Mouse (Mus musculus) heart, embryonic 16.5 days (tissue): ENCODE data around the gene Tmc3. TPM values are rescaled to one million over a fixed set of nuclear protein-coding genes. Genes with fewer than 3 reads are reported as not detected.

ENCODE experiments used
- ATAC-seq: fragments of 200-750 bp; cut with Nextera tagmentation; replicated peaks from 2 replicates; pipeline ENCODE4 v1.8.0; 2017; ENCODE audit warnings: moderate number of reproducible peaks; ENCODE audit not compliant: insufficient read depth, low FRiP score; ENCODE audit errors: extremely low read depth
- H3K27ac ChIP-seq: fragments of 300-500 bp; sonication (generic); 2 replicates; pipeline ENCODE4 v1.5.1; 2014; ENCODE audit warnings: mild to moderate bottlenecking, low read length, control low read depth, moderate library complexity
- H3K27me3 ChIP-seq: fragments of 300-500 bp; sonication (generic); 2 replicates; pipeline ENCODE4 v1.6.1; 2014; ENCODE audit warnings: low read length, mixed read lengths; ENCODE audit not compliant: control insufficient read depth, insufficient read depth
- H3K36me3 ChIP-seq: fragments of 300-500 bp; sonication (generic); 2 replicates; pipeline ENCODE4 v1.6.1; 2014; ENCODE audit not compliant: control insufficient read depth, insufficient read depth
- H3K4me1 ChIP-seq: fragments of 300-500 bp; sonication (generic); 2 replicates; pipeline ENCODE4 v1.6.1; 2014; ENCODE audit warnings: low read length, mixed read lengths; ENCODE audit not compliant: control insufficient read depth, insufficient read depth
- H3K4me2 ChIP-seq: fragments of 300-500 bp; sonication (generic); 2 replicates; pipeline ENCODE4 v1.6.1; 2014; ENCODE audit warnings: low read depth, mild to moderate bottlenecking, control low read depth, low read length
- H3K4me3 ChIP-seq: fragments of 300-500 bp; sonication (generic); 2 replicates; pipeline ENCODE4 v1.5.1; 2014; ENCODE audit warnings: mild to moderate bottlenecking, control low read depth, low read length
- H3K9ac ChIP-seq: fragments of 300-500 bp; sonication (generic); 2 replicates; pipeline ENCODE4 v1.6.1; 2014; ENCODE audit warnings: low read length, control low read depth
- H3K9me3 ChIP-seq: fragments of 300-500 bp; sonication (generic); replicated peaks from 2 replicates; pipeline ENCODE4 v1.6.1; 2016; ENCODE audit warnings: low read length; ENCODE audit not compliant: control insufficient read depth
- WGBS: fragments of 180-500 bp; shearing (Covaris S2); extraction: QIAGEN DNeasy Blood & Tissue Kit; methylation state at CpG from one replicate; pipeline ENCODE4 v1.1.7; 2014; 5-methylcytosine and 5-hydroxymethylcytosine counted together
- polyA plus RNA-seq: library from polyadenylated mRNA; unstranded; fragments of >200 nt; fragmentation: Nextera tagmentation; extraction: Ambion mirVana; gene quantifications from 2 replicates; pipeline ENCODE4 v1.2.1, GENCODE M21; 2015

Gene Tmc3
- polyA plus RNA-seq, 1 experiment from 2014 or later, result 1.4 TPM

GRCm38 (mm10) chr7:83631073-83631827, 46.5 kb downstream of the Tmc3 start:
- Histone ChIP-seq H3K4me1 (peaks cover 18% of the 10 kb centered on the region), H3K4me3 (peak overlapping the region; percentile 86), H3K36me3 (no peaks in the 10 kb centered on the region), H3K4me2 (peak overlapping the region; percentile 82), H3K9me3 (no peaks in the 10 kb centered on the region), H3K27me3 (no peaks in the 10 kb centered on the region), H3K9ac (peak overlapping the region; percentile 94), H3K27ac (peak overlapping the region; percentile 53)
- 7% methylated on average over 11 of the region's 11 CpGs for WGBS
- ATAC-seq, result peak; percentile 39; the same call in 1 of the 2 replicates

- peaks cover 18% of the 10 kb centered on the region for H3K4me1 ChIP-seq
- WGBS, result under 1% methylated on average over 35 of the region's 35 CpGs
- peaks cover 6% of the 10 kb centered on the region for H3K36me3 ChIP-seq
- H3K27ac ChIP-seq, result peak within 1 kb of the TSS; percentile 84
- peak within 1 kb of the TSS; percentile 86 for H3K4me3 ChIP-seq
- H3K4me2 ChIP-seq, result peak within 1 kb of the TSS; percentile 82
- H3K9ac ChIP-seq, result peak within 1 kb of the TSS; percentile 94
- H3K27me3 ChIP-seq, result no peaks in the 10 kb centered on the region
- H3K9me3 ChIP-seq, result no peaks in the 10 kb centered on the region
- ATAC-seq, result peak; percentile 99
Measured at GRCm38 (mm10) chr7:83631828-83632681, 47.3 kb downstream of the Tmc3 start, which contains the start of gene Stard5. Stard5 (plus strand) TSS chr7:83631959.

GRCm38 (mm10) chr7:83632682-83633120, 48.0 kb downstream of the Tmc3 start:
- H3K36me3 ChIP-seq, result peaks cover 12% of the 10 kb centered on the region
- H3K9me3 ChIP-seq, result no peaks in the 10 kb centered on the region
- WGBS, result 24% methylated on average over 6 of the region's 6 CpGs
- H3K27me3 ChIP-seq, result no peaks in the 10 kb centered on the region
- H3K4me2 ChIP-seq, result peak overlapping the region; percentile 82
- H3K27ac ChIP-seq, result peak overlapping the region; percentile 84
- ATAC-seq, result no peak
- H3K4me1 ChIP-seq, result peaks cover 18% of the 10 kb centered on the region
- peak overlapping the region; percentile 94 for H3K9ac ChIP-seq
- H3K4me3 ChIP-seq, result peak overlapping the region; percentile 86

GRCm38 (mm10) chr7:83633856-83634255, 49.1 kb downstream of the Tmc3 start:
- Histone ChIP-seq H3K4me3 (no peak overlapping the region), H3K4me2 (peak overlapping the region; percentile 82)
- WGBS, result 83% methylated on average over 6 of the region's 6 CpGs

GRCm38 (mm10) chr7:83635726-83636125, 51.0 kb downstream of the Tmc3 start:
- ATAC-seq, result no peak
- peaks cover 26% of the 10 kb centered on the region for H3K36me3 ChIP-seq

More at GRCm38 (mm10) chr7:83633856-83634255, 49.1 kb downstream of the Tmc3 start:
- peaks cover 20% of the 10 kb centered on the region for H3K36me3 ChIP-seq
- H3K27ac ChIP-seq, result no peak overlapping the region
- no peaks in the 10 kb centered on the region for H3K27me3 ChIP-seq
- no peak for ATAC-seq
- H3K9me3 ChIP-seq, result no peaks in the 10 kb centered on the region
- no peak overlapping the region for H3K9ac ChIP-seq
- H3K4me1 ChIP-seq, result peaks cover 18% of the 10 kb centered on the region

GRCm38 (mm10) chr7:83636425-83636824, 51.7 kb downstream of the Tmc3 start:
- 90% methylated on average over 8 of the region's 8 CpGs for WGBS
- no peaks in the 10 kb centered on the region for H3K27me3 ChIP-seq
- H3K36me3 ChIP-seq, result peaks cover 27% of the 10 kb centered on the region
- no peak for ATAC-seq
- H3K9me3 ChIP-seq, result no peaks in the 10 kb centered on the region
- H3K27ac ChIP-seq, result no peak overlapping the region
- no peak overlapping the region for H3K4me2 ChIP-seq
- no peak overlapping the region for H3K4me3 ChIP-seq
- no peak overlapping the region for H3K9ac ChIP-seq
- H3K4me1 ChIP-seq, result peaks cover 22% of the 10 kb centered on the region

More at GRCm38 (mm10) chr7:83635726-83636125, 51.0 kb downstream of the Tmc3 start:
- Histone ChIP-seq H3K27ac (no peak overlapping the region), H3K4me2 (no peak overlapping the region), H3K4me3 (no peak overlapping the region), H3K9me3 (no peaks in the 10 kb centered on the region), H3K9ac (no peak overlapping the region), H3K4me1 (peaks cover 20% of the 10 kb centered on the region), H3K27me3 (no peaks in the 10 kb centered on the region)
- WGBS, result 94% methylated on average over 2 of the region's 2 CpGs

- H3K4me1 ChIP-seq, result peaks cover 34% of the 10 kb centered on the region
Measured at GRCm38 (mm10) chr7:83637781-83638583, 53.3 kb downstream of the Tmc3 start.

GRCm38 (mm10) chr7:83639084-83639483, 54.4 kb downstream of the Tmc3 start:
- Histone ChIP-seq H3K4me1 (peaks cover 31% of the 10 kb centered on the region), H3K9me3 (no peaks in the 10 kb centered on the region), H3K36me3 (peaks cover 27% of the 10 kb centered on the region), H3K4me2 (no peak overlapping the region), H3K27me3 (no peaks in the 10 kb centered on the region), H3K9ac (no peak overlapping the region), H3K4me3 (no peak overlapping the region), H3K27ac (no peak overlapping the region)
- no peak for ATAC-seq
- 72% methylated on average over 3 of the region's 3 CpGs for WGBS

More at GRCm38 (mm10) chr7:83637781-83638583, 53.3 kb downstream of the Tmc3 start:
- ATAC-seq, result no peak
- WGBS, result 89% methylated on average over 8 of the region's 8 CpGs
- Histone ChIP-seq H3K27ac (no peak overlapping the region), H3K4me3 (no peak overlapping the region), H3K9me3 (no peaks in the 10 kb centered on the region), H3K4me2 (no peak overlapping the region), H3K36me3 (peaks cover 27% of the 10 kb centered on the region), H3K27me3 (no peaks in the 10 kb centered on the region), H3K9ac (no peak overlapping the region)
